Mouse (Mus musculus): ENCODE results near the gene Cep55. TPM values are rescaled to one million over a fixed set of nuclear protein-coding genes. Genes with fewer than 3 reads are reported as not detected.
A peak's percentile ranks its signal among the peaks of the same experiment; 100 is the strongest.

The Cep55 gene
- polyA plus RNA-seq, 1 experiment from 2014 or later, result 25.9 TPM

DNA sequence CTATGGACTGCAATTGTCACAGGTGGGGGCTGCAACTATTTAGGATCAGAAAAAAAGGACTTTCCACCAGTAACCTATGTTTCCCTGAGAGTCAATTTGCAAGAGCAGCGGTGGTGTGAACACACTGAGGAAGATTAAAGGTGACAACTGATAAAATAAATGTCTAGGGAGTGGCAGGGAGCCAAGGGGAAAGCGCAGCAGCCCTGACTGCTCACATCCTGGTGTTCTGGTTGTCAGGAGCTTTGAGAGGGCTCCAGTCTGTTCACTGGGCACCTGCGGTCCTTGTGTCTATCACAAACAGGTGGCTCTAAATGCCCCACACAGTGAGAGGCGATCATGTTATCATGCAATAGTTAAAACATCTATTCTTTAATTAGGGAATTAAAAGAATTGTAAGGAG, 57.8 kb downstream of the Cep55 start:
- WGBS, result 35% methylated on average over 4 of the region's 4 CpGs
- no peak overlapping the region for H3K27ac ChIP-seq
- H3K9ac ChIP-seq, result no peak overlapping the region
- no peak overlapping the region for H3K4me2 ChIP-seq
- H3K4me1 ChIP-seq, result no peaks in the 10 kb centered on the region
- no peak for ATAC-seq (ENCODE audit: insufficient read depth, low FRiP score, low read depth)
- H3K4me3 ChIP-seq (replicated peaks), result no peak overlapping the region
- H3K9me3 ChIP-seq, result no peaks in the 10 kb centered on the region
- H3K36me3 ChIP-seq, result no peaks in the 10 kb centered on the region
- no peaks in the 10 kb centered on the region for H3K27me3 ChIP-seq (replicated peaks)

DNA sequence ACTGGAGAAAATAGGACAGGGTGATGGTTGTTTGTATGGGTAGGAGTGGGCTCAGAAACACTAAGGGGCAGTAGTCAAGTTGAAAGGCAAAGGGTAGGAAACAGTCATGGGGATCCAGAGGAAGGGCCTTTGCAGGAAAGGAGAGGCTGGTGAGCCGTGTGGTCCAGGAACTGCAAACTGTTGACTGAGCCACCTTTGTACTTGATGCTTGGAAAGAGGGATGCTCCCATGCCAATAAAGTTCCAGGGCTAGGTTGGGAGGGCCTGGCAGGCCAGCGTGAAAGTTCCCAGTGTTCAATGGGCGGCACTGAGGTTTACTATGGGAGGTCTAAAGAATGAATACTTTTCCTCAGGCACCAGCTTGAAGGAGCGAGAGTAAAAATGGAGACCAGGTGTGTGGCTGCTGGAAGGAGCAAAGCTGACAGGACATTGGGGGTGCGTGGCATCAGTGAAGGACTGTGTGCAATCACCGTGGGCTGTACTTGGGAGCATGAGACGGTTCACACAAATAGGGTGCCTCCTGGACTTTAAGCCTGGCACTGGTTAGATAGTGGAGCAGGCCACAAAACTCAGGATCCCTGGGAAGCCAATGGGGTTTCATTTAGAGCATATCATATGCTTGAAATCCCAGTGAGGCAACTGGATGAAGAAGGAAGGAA, 60.2 kb downstream of the Cep55 start:
- WGBS, result 89% methylated on average over 7 of the region's 7 CpGs
- ATAC-seq (ENCODE audit: insufficient read depth, low FRiP score, low read depth), result no peak

DNA sequence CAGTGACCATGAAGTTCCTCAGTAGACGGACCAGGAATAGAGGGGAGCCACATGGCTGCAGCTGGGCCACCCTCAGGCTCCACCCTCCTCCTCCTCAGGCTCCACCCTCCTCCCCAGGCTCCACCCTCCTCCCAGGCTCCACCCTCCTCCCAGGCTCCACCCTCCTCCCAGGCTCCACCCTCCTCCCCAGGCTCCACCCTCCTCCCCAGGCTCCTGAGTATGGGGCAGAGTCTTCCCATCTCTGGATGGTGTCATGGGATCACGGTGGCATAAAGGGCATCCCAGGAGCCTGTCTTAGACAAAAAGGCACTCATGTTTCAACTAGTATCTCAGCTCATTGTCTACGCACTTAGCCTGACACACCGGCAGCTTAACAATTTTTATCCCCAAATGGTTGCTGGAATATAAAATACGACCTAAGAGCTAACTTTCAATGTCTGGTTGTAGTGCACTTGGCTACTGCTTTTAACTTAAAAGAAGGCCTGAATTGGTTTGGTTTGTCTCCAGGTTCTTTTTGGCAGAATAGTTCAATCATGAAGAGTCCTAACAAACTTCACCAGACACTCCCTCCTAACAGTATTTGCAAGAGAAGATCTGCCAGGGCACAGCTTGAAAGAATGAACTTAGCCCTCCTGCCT, 65.4 kb downstream of the Cep55 start:
- Histone ChIP-seq H3K4me3 (replicated peaks) (no peak overlapping the region), H3K27me3 (replicated peaks) (0 out of 2 replicates have a peak, but pooled peaks cover 7% of the 10 kb centered on the region), H3K36me3 (no peaks in the 10 kb centered on the region), H3K4me1 (no peaks in the 10 kb centered on the region), H3K9ac (no peak overlapping the region), H3K4me2 (no peak overlapping the region), H3K9me3 (no peaks in the 10 kb centered on the region), H3K27ac (no peak overlapping the region)
- 0 out of 2 replicates have a peak, but pooled peaks have one; percentile 52 for ATAC-seq (ENCODE audit: insufficient read depth, low FRiP score, low read depth)
- WGBS, result 78% methylated on average over 5 of the region's 5 CpGs

More for the DNA sequence above, 60.2 kb downstream of the Cep55 start:
- Histone ChIP-seq H3K4me2 (no peak overlapping the region), H3K4me1 (no peaks in the 10 kb centered on the region), H3K36me3 (no peaks in the 10 kb centered on the region), H3K4me3 (replicated peaks) (no peak overlapping the region), H3K27ac (no peak overlapping the region), H3K27me3 (replicated peaks) (no peaks in the 10 kb centered on the region), H3K9ac (no peak overlapping the region), H3K9me3 (no peaks in the 10 kb centered on the region)

DNA sequence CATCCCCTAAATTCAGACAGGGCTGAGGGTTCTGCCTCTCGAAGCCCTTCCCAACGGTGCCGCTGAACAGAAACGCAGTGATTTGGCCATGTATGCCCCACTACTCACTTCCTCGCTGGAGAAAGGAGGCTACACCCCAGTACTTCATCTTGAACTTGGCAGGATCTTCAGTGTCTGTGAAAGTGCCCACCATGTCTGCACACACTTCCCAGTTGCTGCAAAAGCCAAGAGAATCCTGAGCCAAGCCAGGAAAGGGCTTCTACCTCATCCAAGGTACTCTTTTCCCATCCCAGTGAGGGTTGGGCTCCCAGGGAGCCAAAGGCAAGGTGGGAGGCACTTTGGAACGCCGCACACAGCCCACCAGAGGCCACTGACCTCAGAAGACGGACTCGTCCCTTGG, 69.1 kb downstream of the Cep55 start:
- Histone ChIP-seq H3K4me3 (replicated peaks) (peak overlapping the region; percentile 47), H3K27ac (no peak overlapping the region), H3K27me3 (replicated peaks) (0 out of 2 replicates have a peak, but pooled peaks cover 7% of the 10 kb centered on the region), H3K4me1 (no peaks in the 10 kb centered on the region), H3K4me2 (peak overlapping the region; percentile 92), H3K9ac (no peak overlapping the region), H3K9me3 (no peaks in the 10 kb centered on the region), H3K36me3 (no peaks in the 10 kb centered on the region)
- WGBS, result 27% methylated on average over 9 of the region's 9 CpGs
- ATAC-seq (ENCODE audit: insufficient read depth, low FRiP score, low read depth), result no peak

Other genes with a start within 250 kb of the Cep55 start
- 14.1 and 15.9 TPM in 2 replicates for gene Myof, start 11.4 kb upstream of the Cep55 start, polyA plus RNA-seq (2015; fragmentation: Nextera tagmentation; extraction: Ambion mirVana)
- 5.3 and 7.0 TPM in 2 replicates for gene Ffar4, start 42.1 kb downstream of the Cep55 start, polyA plus RNA-seq (2015; fragmentation: Nextera tagmentation; extraction: Ambion mirVana)
- gene Rbp4, start 70.3 kb downstream of the Cep55 start, polyA plus RNA-seq (2015; fragmentation: Nextera tagmentation; extraction: Ambion mirVana), result 102 and 206 TPM in 2 replicates
- 0.57 and 0.71 TPM in 2 replicates for gene Pde6c, start 77.8 kb downstream of the Cep55 start, polyA plus RNA-seq (2015; fragmentation: Nextera tagmentation; extraction: Ambion mirVana)
- gene Fra10ac1, start 169.1 kb downstream of the Cep55 start, polyA plus RNA-seq (2015; fragmentation: Nextera tagmentation; extraction: Ambion mirVana), result 33.7 and 37.4 TPM in 2 replicates
- 0.92 and 1.1 TPM in 2 replicates for gene Lgi1, start 209.5 kb downstream of the Cep55 start, polyA plus RNA-seq (2015; fragmentation: Nextera tagmentation; extraction: Ambion mirVana)

Data from stomach, embryonic 15.5 days (tissue).